Comparison of ENCODE assay signal across 22 mouse cellular contexts in the genomic region with DNA sequence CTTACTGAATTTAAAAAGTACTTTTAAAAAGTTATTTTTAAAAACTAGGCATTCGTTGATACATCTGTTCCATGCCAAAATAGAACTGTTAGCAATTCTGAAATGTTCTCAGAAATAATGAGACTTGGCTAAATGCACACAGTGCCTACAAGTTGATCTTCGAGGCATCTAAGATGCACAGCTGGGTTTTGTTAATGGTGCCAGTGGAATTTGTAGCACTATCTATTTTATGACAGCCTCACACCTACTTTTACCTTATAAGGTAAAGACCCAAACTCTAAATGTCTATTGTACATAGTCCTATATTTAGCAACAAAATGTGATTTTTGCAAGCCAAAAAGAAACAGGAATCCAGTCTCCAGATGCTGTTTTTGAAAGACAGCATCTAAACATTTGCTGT. TPM values are rescaled to one million over a fixed set of nuclear protein-coding genes. Genes with fewer than 3 reads are reported as not detected.
"Had no signal": no experiment of that assay in that cellular context is flagged by ENCODE, and none has a peak within 500 bp of the region (broad histone marks: within the 10 kb centered on the region; RNA-seq: fewer than 3 reads in every experiment).

No protein-coding gene starts in this region.

- H3K4me2 ChIP-seq: limb, embryonic 12.5 days; limb, embryonic 15.5 days; liver, embryonic 11.5 days; midbrain, embryonic 12.5 days; neural tube, embryonic 13.5 days had no signal

- DNase-seq: kidney, adult 2 months; kidney, postnatal 25 days; left cerebral cortex, postnatal 4 days; liver, postnatal 0 days; lung, postnatal 4 days; right cerebral cortex, postnatal 14 days; right cerebral cortex, postnatal 4 days; thymus, postnatal 25 days had no signal

- H3K27me3 ChIP-seq: limb, embryonic 12.5 days; limb, embryonic 15.5 days; midbrain, embryonic 12.5 days; neural tube, embryonic 13.5 days had no signal

- H3K4me1 ChIP-seq: limb, embryonic 12.5 days; limb, embryonic 15.5 days; midbrain, embryonic 12.5 days; neural tube, embryonic 13.5 days had no signal

- H3K9ac ChIP-seq: limb, embryonic 12.5 days; limb, embryonic 15.5 days; liver, embryonic 14.5 days; liver, postnatal 0 days; midbrain, embryonic 12.5 days; neural tube, embryonic 13.5 days had no signal

- H3K4me3 ChIP-seq: limb, embryonic 12.5 days; limb, embryonic 15.5 days; midbrain, embryonic 12.5 days; myocyte; neural tube, embryonic 13.5 days had no signal

- ATAC-seq: intestine, postnatal 0 days; liver, postnatal 0 days; midbrain, embryonic 16.5 days had no signal

- H3K9me3 ChIP-seq: limb, embryonic 12.5 days; limb, embryonic 15.5 days; midbrain, embryonic 12.5 days; neural tube, embryonic 13.5 days had no signal

- H3K27ac ChIP-seq: kidney, postnatal 0 days; limb, embryonic 12.5 days; limb, embryonic 15.5 days; liver, embryonic 14.5 days; midbrain, embryonic 12.5 days; neural tube, embryonic 13.5 days; stomach, postnatal 0 days had no signal

- H3K36me3 ChIP-seq: limb, embryonic 12.5 days; limb, embryonic 15.5 days; midbrain, embryonic 12.5 days; neural tube, embryonic 13.5 days had no signal

RNA-seq across cellular contexts. Expression of gene Ednrb, which starts 21.0 kb away (rescaled TPM):
- total RNA-seq: megakaryocyte-erythroid progenitor cell, adult 5-6 weeks; monocyte, adult 5-6 weeks; neutrophil, adult 5-6 weeks had no signal
- polyA plus RNA-seq: myocyte had no signal
